Mouse (Mus musculus) liver, embryonic 18 days (tissue): ENCODE measurements around the gene Pogz. TPM values are rescaled to one million over a fixed set of nuclear protein-coding genes. Genes with fewer than 3 reads are reported as not detected.

Source experiments
- polyA plus RNA-seq: library from polyadenylated mRNA; depleted of rRNA; stranded (reverse); fragments of >200 nt; gene quantifications from 2 replicates; pipeline ENCODE4 v1.2.3, GENCODE M21; 2012; rRNA removed

Pogz gene
- polyA plus RNA-seq, result 4.6 and 6.7 TPM in 2 replicates

DNA sequence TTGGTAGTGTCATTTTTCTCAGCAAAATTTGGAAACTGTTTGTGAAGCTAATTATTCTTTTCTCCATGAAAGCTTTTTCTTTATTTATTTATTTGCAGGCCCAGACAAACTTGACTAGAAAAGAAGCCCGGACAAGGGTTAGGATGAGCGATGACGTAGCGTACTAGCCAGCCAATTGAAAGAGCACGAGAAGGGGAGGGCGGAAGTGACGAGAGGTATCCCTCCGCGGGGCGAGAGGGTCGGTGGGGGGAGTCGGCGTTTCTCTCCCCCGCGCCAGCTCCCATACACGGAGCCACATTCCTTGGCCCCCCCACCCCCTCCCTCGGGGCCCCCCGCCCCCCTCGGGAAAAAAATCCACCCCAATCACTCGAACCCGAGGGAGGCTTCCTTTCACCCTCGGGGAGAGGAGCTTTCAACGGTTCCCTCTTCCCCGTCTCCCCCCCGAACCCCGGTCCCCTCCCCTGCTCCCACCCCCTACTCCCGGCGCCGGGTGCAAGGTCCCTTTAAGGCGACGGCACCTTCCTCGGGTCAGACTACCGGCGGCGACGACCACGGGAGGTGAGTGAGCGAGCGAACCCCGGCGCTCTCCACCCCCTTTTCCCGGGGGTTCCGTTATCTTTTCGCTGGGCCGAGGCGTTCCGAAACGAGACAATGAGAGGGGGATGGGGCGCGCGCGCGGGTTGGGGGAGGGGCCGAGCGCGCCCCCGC is at the start of gene Pogz:
Gene Pogz (plus strand): TSS at position 385 of the 708 bp plus-strand sequence.

DNA sequence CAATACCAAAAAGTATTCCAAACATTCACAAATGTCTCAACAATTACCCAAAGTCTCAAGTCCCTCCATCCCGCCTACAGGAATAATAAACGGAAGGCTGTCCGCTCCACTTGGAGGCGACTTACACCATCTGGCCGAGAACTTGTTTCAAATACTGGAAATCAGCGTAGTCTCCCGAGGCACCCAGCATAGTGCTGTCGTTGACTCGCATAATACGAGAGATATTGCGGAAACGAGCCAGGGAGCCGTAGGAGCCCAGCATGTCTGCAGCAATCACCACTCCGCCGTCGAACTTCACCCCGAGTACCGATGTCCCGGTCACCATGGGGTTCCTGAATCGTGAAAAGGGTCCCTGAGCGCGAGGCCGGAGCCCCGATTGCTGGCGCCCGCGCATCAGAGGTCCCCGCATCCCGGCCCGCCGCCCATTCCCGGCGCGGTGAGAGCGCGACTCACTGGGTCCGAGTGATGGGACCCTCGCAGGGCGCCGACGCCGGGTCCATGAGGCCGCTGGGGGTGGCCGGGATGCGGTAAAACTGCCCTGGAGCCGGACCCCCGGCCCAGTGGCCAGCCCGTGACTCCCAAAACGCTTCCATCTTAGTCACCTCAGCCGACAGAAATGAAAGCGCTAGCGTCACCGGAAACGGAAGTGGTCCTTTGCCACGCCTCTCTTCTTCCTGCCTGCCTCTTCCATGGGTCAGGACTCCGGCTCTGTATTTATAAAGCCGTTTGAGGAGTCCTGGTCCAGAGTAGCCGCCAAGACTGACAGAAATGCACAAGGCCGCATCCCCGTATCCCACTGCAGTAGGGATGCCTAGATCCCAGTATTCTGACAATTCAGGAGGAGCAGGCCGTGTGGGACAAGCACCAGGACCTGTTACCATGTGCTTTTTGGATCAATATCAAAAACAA is 49.2 kb downstream of the Pogz start, which contains the start of gene Psmb4:
Gene Psmb4 (minus strand): TSS at position 646 of the 909 bp plus-strand sequence.

Other genes with a start within 250 kb of the Pogz start
- gene Gm10972, start 194.5 kb upstream of the Pogz start, polyA plus RNA-seq, result not detected in 2 replicates
- gene Tuft1, start 178.7 kb upstream of the Pogz start, polyA plus RNA-seq, result 10.1 and 14.4 TPM in 2 replicates
- 136 and 216 TPM in 2 replicates for gene Selenbp2, start 144.0 kb upstream of the Pogz start, polyA plus RNA-seq
- 9.0 and 10.7 TPM in 2 replicates for gene Cgn, start 51.1 kb upstream of the Pogz start, polyA plus RNA-seq
- gene Psmb4, start 49.4 kb downstream of the Pogz start, polyA plus RNA-seq, result 147 and 165 TPM in 2 replicates
- gene Selenbp1, start 95.5 kb downstream of the Pogz start, polyA plus RNA-seq, result 200 and 241 TPM in 2 replicates
- gene Rfx5, start 116.5 kb downstream of the Pogz start, polyA plus RNA-seq, result 3.5 and 4.1 TPM in 2 replicates
- gene Pi4kb, start 137.2 kb downstream of the Pogz start, polyA plus RNA-seq, result 15.9 and 17.3 TPM in 2 replicates
- gene Zfp687, start 177.9 kb downstream of the Pogz start, polyA plus RNA-seq, result 5.1 and 6.5 TPM in 2 replicates
- 111 and 114 TPM in 2 replicates for gene Psmd4, start 205.0 kb downstream of the Pogz start, polyA plus RNA-seq